Mouse (Mus musculus) cerebellum, adult 8-10 months (tissue): ENCODE data around the gene Tmem259.

Experiments
- DNase-seq: peaks from one replicate; pipeline ENCODE4 v3.0.0; 2022

Gene Tmem259

GRCm38 (mm10) chr10:80015583-80015982 is 31.5 kb upstream of the Tmem259 start:
- no peak for DNase-seq

GRCm38 (mm10) chr10:80014484-80015290 is 30.6 kb upstream of the Tmem259 start:
- no peak for DNase-seq

- no peak for DNase-seq
Measured at GRCm38 (mm10) chr10:80013609-80014008, 29.5 kb upstream of the Tmem259 start.

- no peak for DNase-seq
Measured at GRCm38 (mm10) chr10:80011740-80012139, 27.6 kb upstream of the Tmem259 start.

GRCm38 (mm10) chr10:80004233-80004705 is 20.1 kb upstream of the Tmem259 start:
- DNase-seq, result no peak

- DNase-seq, result no peak
Measured at GRCm38 (mm10) chr10:80003374-80004232, 19.5 kb upstream of the Tmem259 start.

- no peak for DNase-seq
Measured at GRCm38 (mm10) chr10:80002829-80003228, 18.7 kb upstream of the Tmem259 start.

GRCm38 (mm10) chr10:80001945-80002344 is 17.8 kb upstream of the Tmem259 start:
- DNase-seq, result no peak

- peak; percentile 72 for DNase-seq
Measured at GRCm38 (mm10) chr10:79997819-79998218, 13.7 kb upstream of the Tmem259 start.

GRCm38 (mm10) chr10:79997034-79997760 is 13.1 kb upstream of the Tmem259 start:
- peak; percentile 77 for DNase-seq

GRCm38 (mm10) chr10:79996272-79997033 is 12.3 kb upstream of the Tmem259 start, which contains the start of gene Abca7:
Gene Abca7, plus strand, starts transcription at chr10:79996494.
- peak; percentile 96 for DNase-seq

- DNase-seq, result no peak
Measured at GRCm38 (mm10) chr10:79995636-79996035, 11.5 kb upstream of the Tmem259 start.

GRCm38 (mm10) chr10:79994397-79995115 is 10.4 kb upstream of the Tmem259 start:
- DNase-seq, result no peak

GRCm38 (mm10) chr10:79991548-79991947 is 7.4 kb upstream of the Tmem259 start:
- DNase-seq, result no peak

GRCm38 (mm10) chr10:79991099-79991498 is 7.0 kb upstream of the Tmem259 start:
- DNase-seq, result no peak

- no peak for DNase-seq
Measured at GRCm38 (mm10) chr10:79989870-79990269, 5.7 kb upstream of the Tmem259 start.

- DNase-seq, result no peak
Measured at GRCm38 (mm10) chr10:79989272-79989786, 5.2 kb upstream of the Tmem259 start.

GRCm38 (mm10) chr10:79988506-79989271 is 4.6 kb upstream of the Tmem259 start, which contains the start of gene Cnn2:
Gene Cnn2, plus strand, starts transcription at chr10:79988584.
- no peak for DNase-seq

- DNase-seq, result no peak
Measured at GRCm38 (mm10) chr10:79987771-79988505, 3.8 kb upstream of the Tmem259 start.

- peak; percentile 88 for DNase-seq
Measured at GRCm38 (mm10) chr10:79986963-79987362, 2.8 kb upstream of the Tmem259 start.
